Mouse (Mus musculus): Measurements from ENCODE around the gene Abcc2. TPM values are rescaled to one million over a fixed set of nuclear protein-coding genes. Genes with fewer than 3 reads are reported as not detected.

The Abcc2 gene
- polyA plus RNA-seq, 1 experiment from 2014 or later: not detected

- POLR2A ChIA-PET: no interaction called here
- CTCF ChIA-PET: interaction anchor here (0.8 kb wide), 1 partner anchor 12 kb away, joined by 3 read pairs; no protein-coding TSS in a partner anchor
- in situ Hi-C loops (cut with MboI; ENCODE audit: low pct_unique_long_range_greater_than_20kb): no loop called here
- no peak for TF ChIP-seq CTCF (IDR thresholded peaks at IDR 0.05)
- peaks cover 73% of the 10 kb centered on the region for H3K27me3 ChIP-seq
- DNase-seq (ENCODE audit: low read depth, low spot score) (no peak), ATAC-seq (no peak)
These were observed 21.9 kb downstream of the Abcc2 start for GRCm38 (mm10) chr19:43803866-43804265.

- POLR2A ChIA-PET: no interaction called here
- peaks cover 69% of the 10 kb centered on the region for H3K27me3 ChIP-seq
- ATAC-seq (no peak), DNase-seq (ENCODE audit: low read depth, low spot score) (no peak)
- CTCF ChIA-PET: no interaction called here
- no peak for TF ChIP-seq CTCF (IDR thresholded peaks at IDR 0.05)
- in situ Hi-C loops (cut with MboI; ENCODE audit: low pct_unique_long_range_greater_than_20kb): no loop called here
These were observed 27.3 kb downstream of the Abcc2 start for GRCm38 (mm10) chr19:43809331-43809730.

DNA sequence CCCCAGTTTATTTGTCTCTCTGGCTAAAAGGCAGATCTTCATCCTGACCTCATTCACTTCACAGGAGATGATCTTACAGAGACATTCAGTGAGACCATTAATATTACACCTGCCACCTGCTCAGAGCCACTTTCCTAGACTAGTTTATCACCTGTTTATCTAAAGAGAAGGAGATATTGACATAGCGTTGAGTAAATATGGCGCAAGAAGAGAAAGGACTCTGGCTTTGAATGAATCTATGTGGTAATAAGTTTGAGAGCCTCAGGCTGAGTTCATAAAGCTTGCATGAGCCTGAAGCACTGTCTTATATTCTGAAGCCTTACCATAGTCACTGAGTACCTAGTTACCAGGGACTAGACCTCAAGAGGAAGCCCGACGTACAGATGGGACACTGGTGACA is 29.4 kb downstream of the Abcc2 start:
- H3K27me3 ChIP-seq: peaks cover 61% of the 10 kb centered on the region
- POLR2A ChIA-PET: no interaction called here
- no peak for TF ChIP-seq CTCF (IDR thresholded peaks at IDR 0.05)
- DNase-seq (ENCODE audit: low read depth, low spot score): no peak
- in situ Hi-C loops (cut with MboI; ENCODE audit: low pct_unique_long_range_greater_than_20kb): no loop called here
- ATAC-seq: no peak
- CTCF ChIA-PET: no interaction called here

GRCm38 (mm10) chr19:43813315-43813714 is 31.3 kb downstream of the Abcc2 start:
- no peak for TF ChIP-seq CTCF (IDR thresholded peaks at IDR 0.05)
- peaks cover 61% of the 10 kb centered on the region for H3K27me3 ChIP-seq
- in situ Hi-C loops (cut with MboI; ENCODE audit: low pct_unique_long_range_greater_than_20kb): no loop called here
- ChIA-PET POLR2A (no interaction called here), CTCF (no interaction called here)
- DNase-seq (ENCODE audit: low read depth, low spot score): no peak
- no peak for ATAC-seq

DNA sequence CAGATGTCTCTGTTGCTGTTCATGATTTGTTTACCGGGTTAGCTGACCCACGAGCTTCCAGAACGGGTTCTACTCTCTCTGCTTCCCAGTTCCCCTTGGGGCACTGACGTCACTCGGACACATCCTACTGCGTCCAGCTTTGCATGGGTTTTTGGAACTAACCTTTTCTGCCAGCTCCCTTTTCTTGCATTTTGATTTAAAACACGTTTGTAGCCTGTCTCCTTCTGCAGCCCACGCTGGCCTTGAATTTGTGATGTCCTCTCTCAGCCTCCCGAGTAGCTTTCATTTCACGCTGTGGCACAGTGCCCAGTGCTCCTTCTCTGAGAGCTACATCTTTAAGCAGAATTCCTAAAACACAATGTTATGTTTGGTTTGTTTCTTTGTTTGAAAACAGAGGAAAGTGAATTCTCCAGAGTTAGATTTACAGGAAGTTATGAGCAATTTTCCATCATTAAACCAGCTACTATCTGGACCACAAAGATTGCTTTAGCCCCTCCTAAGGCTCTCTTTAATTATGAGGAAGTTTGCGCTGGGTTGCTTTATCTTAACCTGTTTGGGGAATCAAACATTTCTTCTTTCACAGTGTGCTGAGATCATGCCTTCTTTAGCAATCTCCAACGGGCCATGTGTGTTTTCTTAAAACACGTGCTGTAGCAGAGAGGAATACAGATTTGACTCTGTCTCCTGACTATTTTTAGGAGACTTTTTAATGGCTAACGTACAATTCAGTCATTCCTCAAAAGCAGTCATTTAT is 33.8 kb downstream of the Abcc2 start:
- ChIA-PET POLR2A (no interaction called here), CTCF (interaction anchor here (1.1 to 1.4 kb wide), 2 partner anchors 9 to 12 kb away, joined by 3 read pairs; no protein-coding TSS in a partner anchor)
- H3K27me3 ChIP-seq: peaks cover 62% of the 10 kb centered on the region
- in situ Hi-C loops (cut with MboI; ENCODE audit: low pct_unique_long_range_greater_than_20kb): no loop called here
- no peak for TF ChIP-seq CTCF (IDR thresholded peaks at IDR 0.05)
- ATAC-seq: no peak
- DNase-seq (ENCODE audit: low read depth, low spot score): no peak

GRCm38 (mm10) chr19:43826855-43827254 is 44.9 kb downstream of the Abcc2 start:
- no peak for TF ChIP-seq CTCF (IDR thresholded peaks at IDR 0.05)
- in situ Hi-C loops (cut with MboI; ENCODE audit: low pct_unique_long_range_greater_than_20kb): no loop called here
- CTCF ChIA-PET: no interaction called here
- peaks cover 77% of the 10 kb centered on the region for H3K27me3 ChIP-seq
- ATAC-seq (no peak), DNase-seq (ENCODE audit: low read depth, low spot score) (no peak)
- POLR2A ChIA-PET: no interaction called here

GRCm38 (mm10) chr19:43832425-43833069 is 50.6 kb downstream of the Abcc2 start:
- ChIA-PET CTCF (interaction anchor here (0.6 to 1.8 kb wide), 16 partner anchors 10 to 175 kb away, joined by 3 to 8 read pairs (median 3); no protein-coding TSS in a partner anchor), POLR2A (no interaction called here)
- in situ Hi-C loops (cut with MboI; ENCODE audit: low pct_unique_long_range_greater_than_20kb): no loop called here
- TF ChIP-seq CTCF (IDR thresholded peaks at IDR 0.05): peak; percentile 98
- peaks cover 62% of the 10 kb centered on the region for H3K27me3 ChIP-seq
- ATAC-seq (peak; percentile 31), DNase-seq (ENCODE audit: low read depth, low spot score) (peak; percentile 9)

DNA sequence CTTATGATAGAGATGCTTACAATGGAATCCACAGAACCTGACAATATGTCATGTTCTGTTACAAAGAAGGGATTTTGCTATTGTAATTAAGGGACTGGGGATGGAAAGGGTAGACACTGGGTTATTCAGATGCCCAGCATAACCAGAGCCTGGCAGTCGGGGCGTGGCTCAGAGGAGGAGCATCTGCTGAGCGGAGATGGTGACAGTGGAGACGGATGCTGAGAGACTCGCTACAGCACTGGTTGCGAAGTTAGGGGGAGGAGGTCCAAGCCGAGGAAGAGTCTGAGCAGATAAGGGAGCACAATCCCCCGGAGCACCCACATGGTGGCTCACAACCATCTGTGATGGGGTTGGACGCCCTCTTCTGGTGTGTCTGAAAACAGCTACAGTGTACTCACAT is 61.2 kb downstream of the Abcc2 start:
- ATAC-seq (no peak), DNase-seq (ENCODE audit: low read depth, low spot score) (no peak)
- ChIA-PET CTCF (interaction anchor here (1.0 kb wide), 1 partner anchor 11 kb away, joined by 3 read pairs; no protein-coding TSS in a partner anchor), POLR2A (interaction anchor here (0.7 kb wide), 1 partner anchor 133 kb away, joined by 5 read pairs; no protein-coding TSS in a partner anchor)
- no peak for TF ChIP-seq CTCF (IDR thresholded peaks at IDR 0.05)
- in situ Hi-C loops (cut with MboI; ENCODE audit: low pct_unique_long_range_greater_than_20kb): no loop called here
- no peaks in the 10 kb centered on the region for H3K27me3 ChIP-seq

GRCm38 (mm10) chr19:43845331-43845908 is 63.4 kb downstream of the Abcc2 start:
- no peak for TF ChIP-seq CTCF (IDR thresholded peaks at IDR 0.05)
- ChIA-PET POLR2A (no interaction called here), CTCF (interaction anchor here (1.3 kb wide), 1 partner anchor 13 kb away, joined by 6 read pairs; no protein-coding TSS in a partner anchor)
- no peaks in the 10 kb centered on the region for H3K27me3 ChIP-seq
- DNase-seq (ENCODE audit: low read depth, low spot score) (no peak), ATAC-seq (no peak)
- in situ Hi-C loops (cut with MboI; ENCODE audit: low pct_unique_long_range_greater_than_20kb): no loop called here

DNA sequence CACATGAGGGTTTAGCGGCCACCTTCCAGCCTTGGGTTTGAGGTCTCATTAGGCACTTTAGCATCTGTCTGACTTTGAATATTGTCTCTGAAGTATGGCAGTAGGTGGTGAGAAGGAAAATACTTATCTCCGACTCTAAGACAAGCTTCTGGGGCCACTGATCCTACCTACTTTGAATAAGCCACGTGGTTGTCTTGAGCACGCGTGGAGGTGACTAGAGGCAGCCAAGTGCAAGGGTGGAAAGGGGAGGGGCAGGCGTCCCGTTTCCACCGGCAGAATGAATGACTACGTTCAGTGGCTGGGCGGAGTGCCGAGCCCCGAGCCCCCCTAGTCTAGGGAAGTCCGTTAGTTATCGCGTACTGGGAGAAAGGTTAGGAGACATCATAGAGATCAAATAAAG is 65.1 kb downstream of the Abcc2 start:
- ATAC-seq: no peak
- H3K27me3 ChIP-seq: no peaks in the 10 kb centered on the region
- in situ Hi-C loops (cut with MboI; ENCODE audit: low pct_unique_long_range_greater_than_20kb): no loop called here
- no peak for TF ChIP-seq CTCF (IDR thresholded peaks at IDR 0.05)
- ChIA-PET POLR2A (no interaction called here), CTCF (interaction anchor here (1.0 to 2.0 kb wide), 2 partner anchors 15 to 67 kb away, joined by 3 to 4 read pairs; no protein-coding TSS in a partner anchor)
- no peak for DNase-seq (ENCODE audit: low read depth, low spot score)

GRCm38 (mm10) chr19:43847966-43848365 is 66.0 kb downstream of the Abcc2 start:
- DNase-seq (ENCODE audit: low read depth, low spot score) (no peak), ATAC-seq (no peak)
- TF ChIP-seq CTCF (IDR thresholded peaks at IDR 0.05): no peak
- CTCF ChIA-PET: interaction anchor here (2.0 kb wide), 1 partner anchor 16 kb away, joined by 4 read pairs; no protein-coding TSS in a partner anchor
- no peaks in the 10 kb centered on the region for H3K27me3 ChIP-seq
- POLR2A ChIA-PET: no interaction called here
- in situ Hi-C loops (cut with MboI; ENCODE audit: low pct_unique_long_range_greater_than_20kb): no loop called here
